Mouse (Mus musculus) urinary bladder, postnatal 25 days (tissue): Measurements from ENCODE around the gene Opcml.

Experiments used
- DNase-seq: peaks from one replicate; pipeline ENCODE4 v3.0.0; 2022; ENCODE audit warnings: low spot score

Gene Opcml

GRCm38 (mm10) chr9:27790725-27791638 is at the start of gene Opcml:
Opcml (plus strand) TSS chr9:27790775.
- DNase-seq: no peak

- no peak for DNase-seq
Measured at GRCm38 (mm10) chr9:27758709-27759108, 31.9 kb upstream of the Opcml start.

GRCm38 (mm10) chr9:27761196-27761595 is 29.4 kb upstream of the Opcml start:
- no peak for DNase-seq

GRCm38 (mm10) chr9:27766446-27766845 is 24.1 kb upstream of the Opcml start:
- no peak for DNase-seq

- DNase-seq: no peak
Measured at GRCm38 (mm10) chr9:27767196-27767900, 23.2 kb upstream of the Opcml start.

- DNase-seq: no peak
Measured at GRCm38 (mm10) chr9:27768788-27769187, 21.8 kb upstream of the Opcml start.

GRCm38 (mm10) chr9:27781291-27781993 is 9.1 kb upstream of the Opcml start:
- no peak for DNase-seq

GRCm38 (mm10) chr9:27781994-27782337 is 8.6 kb upstream of the Opcml start:
- DNase-seq: no peak

- DNase-seq: no peak
Measured at GRCm38 (mm10) chr9:27791639-27791966, 1.0 kb downstream of the Opcml start.

- no peak for DNase-seq
Measured at GRCm38 (mm10) chr9:27792226-27792625, 1.7 kb downstream of the Opcml start.

GRCm38 (mm10) chr9:27792994-27793393 is 2.4 kb downstream of the Opcml start:
- DNase-seq: no peak

- no peak for DNase-seq
Measured at GRCm38 (mm10) chr9:27796535-27796934, 6.0 kb downstream of the Opcml start.

- DNase-seq: no peak
Measured at GRCm38 (mm10) chr9:27800992-27801391, 10.4 kb downstream of the Opcml start.

GRCm38 (mm10) chr9:27801807-27802206 is 11.2 kb downstream of the Opcml start:
- no peak for DNase-seq

- DNase-seq: peak; percentile 9
Measured at GRCm38 (mm10) chr9:27802379-27802778, 11.8 kb downstream of the Opcml start.

- no peak for DNase-seq
Measured at GRCm38 (mm10) chr9:27804461-27804860, 13.9 kb downstream of the Opcml start.

GRCm38 (mm10) chr9:27809741-27810140 is 19.2 kb downstream of the Opcml start:
- no peak for DNase-seq

- peak; percentile 11 for DNase-seq
Measured at GRCm38 (mm10) chr9:27813207-27813790, 22.7 kb downstream of the Opcml start.

- no peak for DNase-seq
Measured at GRCm38 (mm10) chr9:27814161-27814560, 23.6 kb downstream of the Opcml start.

- no peak for DNase-seq
Measured at GRCm38 (mm10) chr9:27821197-27821596, 30.6 kb downstream of the Opcml start.

GRCm38 (mm10) chr9:27822681-27823080 is 32.1 kb downstream of the Opcml start:
- DNase-seq: no peak

GRCm38 (mm10) chr9:27824424-27824823 is 33.8 kb downstream of the Opcml start:
- DNase-seq: no peak
